Mouse (Mus musculus) heart, postnatal 10 days (tissue): ENCODE results near the gene Stxbp2. TPM values are rescaled to one million over a fixed set of nuclear protein-coding genes. Genes with fewer than 3 reads are reported as not detected.

ENCODE experiments used
- DNase-seq, 2 experiments: peaks; one replicate each; pipeline ENCODE4 v3.0.0; 2021
- intact Hi-C: fragments of 180-260 bp; cut with DNase I; formaldehyde crosslinking; loops from one replicate; pipeline ENCODE4 v1.15.1; 2025
- total RNA-seq, 2 experiments: library from RNA; stranded (reverse); gene quantifications; 2 replicates each; pipeline ENCODE4 v1.2.3; 2021

Stxbp2 gene
- total RNA-seq, 2 experiments from 2014 or later: 13.9 to 14.0 TPM

DNA sequence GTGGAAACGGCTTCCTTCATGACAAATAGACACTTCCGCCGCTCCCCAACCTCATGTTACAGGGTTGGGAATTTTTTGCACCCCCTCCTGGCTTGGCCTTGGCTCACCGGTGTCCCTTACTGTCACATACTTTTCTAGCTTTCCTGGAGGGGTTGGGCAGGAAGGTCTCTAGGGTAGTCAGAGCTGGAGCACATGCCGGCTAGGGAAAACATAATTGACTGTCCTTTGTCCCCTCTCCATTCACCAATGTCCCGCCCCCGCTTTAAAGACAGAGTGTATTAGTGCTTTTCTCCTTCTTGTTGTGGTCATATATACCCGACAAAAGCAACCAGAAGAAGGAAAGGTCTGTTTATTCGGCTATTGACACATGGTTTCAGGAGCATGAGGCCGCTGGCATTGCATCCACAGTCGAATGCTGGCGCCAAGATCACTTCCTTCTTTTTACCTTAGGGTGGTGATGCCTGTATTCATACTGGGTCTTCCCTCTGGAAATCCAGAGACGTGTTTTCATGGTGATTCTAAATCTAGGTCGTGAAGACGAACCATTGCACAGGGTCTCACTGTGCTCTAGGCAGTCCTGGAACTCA is 46.3 kb downstream of the Stxbp2 start:
- intact Hi-C loops: loop anchor here (2.0 to 10.0 kb wide), 2 partner anchors 56 to 322 kb away; partner anchors contain the start of genes A430078G23Rik, Pet100 and Xab2
- peak in 1 of 2 experiments; percentile 14 for DNase-seq

DNA sequence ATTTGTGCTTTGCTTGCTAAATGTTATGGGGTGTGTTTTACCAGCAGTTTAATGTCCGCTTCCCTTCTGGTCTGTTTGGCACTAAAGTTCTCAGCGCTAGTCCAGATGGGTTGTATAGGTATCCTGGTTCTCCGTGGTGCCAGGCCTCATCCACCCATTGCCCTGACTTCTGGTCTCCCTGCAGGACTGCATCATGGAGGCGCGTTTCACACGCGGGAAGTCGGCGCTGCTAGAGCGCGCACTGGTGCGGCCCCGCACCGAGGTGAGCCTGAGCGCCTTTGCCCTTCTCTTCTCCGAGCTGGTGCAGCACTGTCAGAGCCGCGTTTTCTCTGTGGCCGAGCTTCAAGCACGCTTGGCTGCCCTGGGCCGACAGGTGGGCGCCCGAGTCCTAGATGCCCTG is 48.1 kb downstream of the Stxbp2 start:
- intact Hi-C loops: loop anchor here (10.0 kb wide), 1 partner anchor 324 kb away; the partner anchor contains the start of gene A430078G23Rik
- no peak for DNase-seq

DNA sequence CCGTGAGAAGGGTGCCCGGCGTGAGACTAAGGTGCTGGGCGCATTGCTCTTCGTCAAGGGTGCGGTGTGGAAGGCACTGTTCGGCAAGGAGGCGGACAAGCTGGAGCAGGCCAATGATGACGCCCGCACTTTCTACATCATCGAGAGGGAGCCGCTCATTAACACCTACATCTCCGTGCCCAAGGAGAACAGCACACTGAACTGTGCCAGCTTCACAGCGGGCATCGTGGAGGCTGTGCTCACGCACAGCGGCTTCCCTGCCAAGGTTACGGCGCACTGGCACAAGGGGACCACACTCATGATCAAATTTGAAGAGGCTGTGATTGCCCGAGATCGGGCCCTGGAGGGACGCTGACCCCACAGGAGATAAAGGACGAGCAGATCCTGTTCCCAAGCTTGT is 48.5 kb downstream of the Stxbp2 start:
- no peak for DNase-seq
- intact Hi-C loops: loop anchor here (10.0 kb wide), 1 partner anchor 324 kb away; the partner anchor contains the start of gene A430078G23Rik

DNA sequence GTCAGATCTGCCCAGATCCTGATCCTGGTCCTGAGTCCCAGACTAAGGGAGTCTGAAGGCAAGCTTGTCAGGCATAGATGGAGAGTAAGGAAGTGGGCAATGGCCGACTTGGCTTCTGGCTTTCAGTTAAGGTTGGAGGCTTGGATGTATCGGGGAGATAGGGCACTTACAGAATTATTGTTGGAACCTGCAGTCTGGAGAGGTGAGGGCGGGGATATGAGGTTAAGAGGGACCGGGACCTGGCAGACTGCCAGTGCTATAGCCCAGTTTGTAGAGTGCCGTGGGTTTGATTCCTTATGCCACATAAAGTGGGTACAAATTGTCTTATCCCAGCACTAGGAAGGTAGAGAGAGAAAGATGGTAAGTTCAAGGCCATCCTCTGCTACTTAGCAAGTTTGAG is 48.9 kb downstream of the Stxbp2 start:
- intact Hi-C loops: loop anchor here (10.0 kb wide), 1 partner anchor 325 kb away; the partner anchor contains the start of gene A430078G23Rik

DNA sequence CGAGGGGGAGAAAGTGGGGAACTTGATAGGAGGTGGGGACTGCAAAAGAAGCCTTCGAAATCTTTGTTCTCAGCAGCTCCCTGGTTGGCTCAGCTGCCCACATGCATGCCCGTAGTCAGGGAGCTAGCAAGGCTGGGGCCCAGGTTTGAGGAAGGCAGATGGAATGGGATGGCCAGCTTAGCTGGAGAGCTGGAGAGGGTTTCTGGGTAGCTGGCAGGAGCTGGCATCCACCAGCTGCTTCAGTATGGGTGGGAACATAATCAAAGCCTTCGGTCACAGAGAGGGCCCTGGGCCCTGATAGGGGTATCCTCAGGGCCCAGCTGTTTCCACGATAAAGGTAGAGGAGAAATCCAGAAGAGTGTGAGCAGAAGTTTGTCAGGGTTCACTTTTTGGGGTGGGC is 51.7 kb downstream of the Stxbp2 start:
- intact Hi-C loops: no loop called here

More for the DNA sequence above, 48.9 kb downstream of the Stxbp2 start:
- no peak for DNase-seq

DNA sequence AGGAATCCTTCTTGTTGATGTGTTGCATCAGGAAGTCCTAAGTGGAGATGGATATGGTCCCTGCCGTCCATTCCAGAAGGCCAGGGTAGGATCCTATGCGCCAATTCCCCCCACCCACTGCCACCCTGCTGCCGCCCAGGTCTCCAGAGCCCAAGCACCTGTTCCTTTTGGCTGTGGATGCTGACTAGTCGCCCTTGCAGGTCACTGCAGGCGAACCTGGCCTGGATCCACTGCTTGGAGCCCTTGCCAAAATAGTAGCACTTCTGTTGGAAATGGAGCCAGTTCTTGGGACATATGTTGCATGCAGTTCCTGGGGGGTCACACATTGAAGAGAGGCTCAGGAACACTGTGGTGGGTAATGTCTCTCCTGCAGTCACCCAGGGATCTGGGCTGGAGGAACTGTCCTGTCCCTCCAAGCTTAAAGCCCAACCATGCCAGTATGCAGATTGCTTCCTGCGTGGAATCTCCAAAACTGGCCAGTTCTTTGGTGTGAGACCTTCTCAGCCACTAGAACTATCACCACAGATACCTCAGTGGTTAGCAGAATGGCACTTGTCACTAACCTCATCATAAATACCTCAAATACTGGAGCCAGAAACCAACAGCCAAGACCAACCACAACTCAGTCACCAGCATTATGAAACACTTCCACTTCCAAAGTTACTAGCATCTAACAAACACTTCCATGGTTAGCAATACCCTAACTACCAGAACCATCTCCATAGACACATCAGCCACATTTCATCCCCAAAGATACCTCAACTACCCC is 52.8 kb downstream of the Stxbp2 start:
- intact Hi-C loops: no loop called here
- peak; percentile 33 to 47 for DNase-seq

More for the DNA sequence above, 51.7 kb downstream of the Stxbp2 start:
- DNase-seq: no peak

DNA sequence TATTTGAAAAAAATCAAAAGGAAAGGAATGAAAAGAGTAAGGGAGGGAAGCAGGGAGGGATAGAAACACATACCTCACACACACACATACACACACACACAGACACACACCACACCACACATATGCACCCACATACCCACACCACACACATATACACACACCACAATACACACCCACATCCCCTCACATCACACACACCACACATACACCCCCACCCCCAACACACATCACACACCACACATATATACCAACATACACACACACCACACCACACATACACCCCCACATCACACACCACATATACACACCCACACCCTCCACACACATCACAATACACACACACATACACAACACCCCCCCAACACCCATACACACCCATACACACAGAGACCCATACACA is 53.8 kb downstream of the Stxbp2 start:
- intact Hi-C loops: no loop called here
- no peak for DNase-seq

DNA sequence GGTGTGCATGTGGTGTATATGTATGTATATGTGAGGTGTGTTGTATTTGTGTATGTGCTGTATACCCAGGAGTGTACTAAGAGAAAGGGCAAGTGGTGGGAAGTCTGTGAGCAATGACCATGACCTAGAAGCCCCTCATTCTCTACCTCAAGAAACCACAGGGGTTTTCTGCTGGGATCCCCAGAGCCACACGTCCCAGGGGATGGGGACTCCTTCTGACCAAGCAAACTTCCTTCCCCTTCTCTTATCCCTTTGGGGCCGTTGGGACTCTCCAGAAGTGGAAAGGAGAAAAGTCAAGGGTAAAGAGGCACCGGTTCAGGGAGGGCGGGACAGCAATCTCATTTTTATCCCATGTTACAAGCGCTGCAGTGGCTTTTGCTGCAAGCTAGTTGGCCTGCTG is 54.7 kb downstream of the Stxbp2 start:
- no peak for DNase-seq
- intact Hi-C loops: no loop called here

DNA sequence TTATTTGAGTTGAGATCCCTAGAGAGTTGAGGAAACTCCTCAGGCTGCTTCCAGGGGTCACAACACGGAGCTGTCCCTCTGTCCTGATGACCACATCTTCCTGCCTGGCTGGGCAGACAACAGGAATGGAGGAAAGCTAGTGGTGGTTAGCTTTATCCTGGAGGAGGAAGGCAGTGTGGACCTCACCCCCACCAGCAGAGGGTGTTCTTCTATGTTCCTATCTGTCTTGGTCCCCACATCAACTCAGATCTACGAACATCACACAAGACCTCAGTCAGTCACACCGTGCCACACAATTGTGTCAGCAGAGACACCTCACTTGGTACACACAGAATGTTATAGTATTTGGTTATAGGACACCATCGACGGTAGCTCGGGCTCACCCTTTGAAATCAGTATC is 56.8 kb downstream of the Stxbp2 start:
- DNase-seq: no peak
- intact Hi-C loops: no loop called here

DNA sequence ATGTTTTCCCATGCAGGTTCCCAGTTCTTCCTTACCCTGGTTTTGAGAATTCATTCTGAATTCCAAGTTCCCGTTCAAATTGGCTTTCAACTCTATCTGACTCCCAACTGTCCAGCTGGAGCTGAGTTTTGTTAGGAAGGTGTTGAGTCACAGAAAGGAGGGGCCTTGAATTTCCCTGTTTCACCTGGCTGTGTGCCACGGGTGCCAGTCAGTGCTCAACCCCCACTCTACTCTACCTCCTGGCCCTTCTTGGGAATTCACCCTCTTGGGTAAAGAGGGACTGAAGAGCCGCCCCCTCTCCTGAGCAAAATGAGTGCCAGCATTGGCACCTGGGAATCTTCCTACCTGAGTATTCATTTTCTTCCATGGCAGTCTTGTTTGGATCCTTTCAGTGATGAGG is 60.0 kb downstream of the Stxbp2 start:
- intact Hi-C loops: no loop called here
- no peak for DNase-seq

Other genes starting within 250 kb of the Stxbp2 start
- gene Arhgef18, start 237.9 kb upstream of the Stxbp2 start, total RNA-seq: 10 to 100 TPM; 19.6 to 22.7 TPM
- 1 to 10 TPM; 4.4 to 5.5 TPM for gene Pex11g, start 163.3 kb upstream of the Stxbp2 start, total RNA-seq
- gene Tex45, start 160.1 kb upstream of the Stxbp2 start, total RNA-seq: under 1 TPM in 1 of 2 experiments, not detected in 1; 0.17 TPM
- 10 to 100 TPM; 25.7 to 27.2 TPM for gene Zfp358, start 137.8 kb upstream of the Stxbp2 start, total RNA-seq
- 10 to 100 TPM; 27.1 to 28.3 TPM for gene Mcoln1, start 130.5 kb upstream of the Stxbp2 start, total RNA-seq
- gene Pnpla6, start 115.6 kb upstream of the Stxbp2 start, total RNA-seq: 10 to 100 TPM; 12.9 to 13.8 TPM
- under 1 TPM; 0.30 to 0.91 TPM for gene C330021F23Rik, start 63.0 kb upstream of the Stxbp2 start, total RNA-seq
- 1 to 10 TPM; 1.1 to 1.9 TPM for gene Camsap3, start 43.7 kb upstream of the Stxbp2 start, total RNA-seq
- 10 to 100 TPM; 18.8 to 21.5 TPM for gene Xab2, start 9.6 kb upstream of the Stxbp2 start, total RNA-seq
- 10 to 100 TPM; 69.8 to 76.2 TPM for gene Pet100, start 9.4 kb upstream of the Stxbp2 start, total RNA-seq
- not detected for gene Pcp2, start 5.4 kb upstream of the Stxbp2 start, total RNA-seq
- under 1 TPM; 0.31 to 0.40 TPM for gene Retn, start 24.8 kb downstream of the Stxbp2 start, total RNA-seq
- gene Mcemp1, start 34.8 kb downstream of the Stxbp2 start, total RNA-seq: under 1 TPM; 0.17 to 0.40 TPM
- 1 to 10 TPM; 1.3 to 1.6 TPM for gene Fcor, start 41.4 kb downstream of the Stxbp2 start, total RNA-seq
- gene Trappc5, start 45.3 kb downstream of the Stxbp2 start, total RNA-seq: 10 to 100 TPM; 19.4 to 20.2 TPM
- gene Fcer2a, start 63.2 kb downstream of the Stxbp2 start, total RNA-seq: under 1 TPM; 0.24 to 0.50 TPM
- under 1 TPM; 0.67 to 0.89 TPM for gene Clec4g, start 89.7 kb downstream of the Stxbp2 start, total RNA-seq
- not detected for gene Cd209a, start 118.0 kb downstream of the Stxbp2 start, total RNA-seq
- gene Cd209e, start 223.4 kb downstream of the Stxbp2 start, total RNA-seq: not detected
- gene Cd209d, start 247.6 kb downstream of the Stxbp2 start, total RNA-seq: not detected